Mouse (Mus musculus): ENCODE measurements around the gene Ccdc167.

GRCm38 (mm10) chr17:29711076-29711744 is 5.6 kb downstream of the Ccdc167 start:
- TF ChIP-seq CTCF (IDR thresholded peaks at IDR 0.05; ENCODE audit: borderline replicate concordance, insufficient read depth, low read length) (no peak), POLR2A (IDR thresholded peaks at IDR 0.05; ENCODE audit: low read depth, low read length) (no peak)

Data from embryonic fibroblast, embryonic 13.5 days (primary cell).